Mouse (Mus musculus): ENCODE results near the gene H2-M10.2. TPM values are rescaled to one million over a fixed set of nuclear protein-coding genes. Genes with fewer than 3 reads are reported as not detected.

The H2-M10.2 gene
- polyA plus RNA-seq, 1 experiment from 2014 or later, result 0.25 TPM

GRCm38 (mm10) chr17:36270956-36271585, 15.2 kb downstream of the H2-M10.2 start:
- H3K27ac ChIP-seq, result peak overlapping the region; percentile 99
- H3K4me1 ChIP-seq, result peaks cover 28% of the 10 kb centered on the region
- under 1% methylated on average over 84 of the region's 84 CpGs for WGBS
- H3K27me3 ChIP-seq (ENCODE audit: low read depth, poor library complexity, severe bottlenecking), result no peaks in the 10 kb centered on the region
- H3K9me3 ChIP-seq (replicated peaks), result no peaks in the 10 kb centered on the region
- DNase-seq (ENCODE audit: low spot score), result peak; percentile 93
- H3K36me3 ChIP-seq, result peaks cover 58% of the 10 kb centered on the region
- peak overlapping the region; percentile 97 for H3K4me3 ChIP-seq

GRCm38 (mm10) chr17:36265834-36266233, 20.5 kb downstream of the H2-M10.2 start:
- peaks cover 79% of the 10 kb centered on the region for H3K36me3 ChIP-seq
- no peaks in the 10 kb centered on the region for H3K27me3 ChIP-seq (ENCODE audit: low read depth, poor library complexity, severe bottlenecking)
- H3K27ac ChIP-seq, result no peak overlapping the region
- H3K9me3 ChIP-seq (replicated peaks), result no peaks in the 10 kb centered on the region
- H3K4me3 ChIP-seq, result no peak overlapping the region
- no peak for DNase-seq (ENCODE audit: low spot score)
- 82% methylated on average over 5 of the region's 5 CpGs for WGBS
- H3K4me1 ChIP-seq, result peaks cover 12% of the 10 kb centered on the region

DNA sequence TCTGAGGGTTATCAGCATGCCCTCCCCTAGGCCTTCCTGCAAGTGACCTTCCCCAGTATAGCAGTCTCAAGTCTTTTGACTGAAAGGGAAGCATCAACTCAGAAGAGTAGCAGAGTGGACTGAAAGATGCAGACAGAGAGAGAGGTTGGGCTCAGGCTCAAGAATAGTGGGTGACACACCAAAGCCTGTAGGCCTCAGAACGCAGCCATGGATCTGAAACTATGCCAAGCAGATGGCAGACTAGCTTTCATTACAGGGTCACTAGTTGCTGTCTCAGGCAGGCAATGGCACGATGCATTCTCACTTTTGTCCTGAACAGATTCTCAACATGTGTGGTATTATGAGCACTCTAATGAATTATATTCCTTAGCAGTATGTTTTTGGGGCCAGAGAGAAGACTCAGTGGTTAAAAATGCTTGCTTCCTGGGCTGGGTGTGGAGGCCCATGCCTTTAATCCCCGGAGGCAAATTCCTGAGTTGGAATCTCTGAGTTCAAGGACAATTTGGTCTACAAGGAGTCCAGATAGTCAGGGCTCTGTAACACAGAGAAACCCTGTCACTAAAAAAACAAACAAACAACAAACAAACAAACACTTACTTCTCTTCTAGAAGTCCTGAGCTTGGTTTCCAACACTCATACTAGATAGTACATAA, 21.9 kb downstream of the H2-M10.2 start:
- H3K27ac ChIP-seq, result no peak overlapping the region
- H3K4me1 ChIP-seq, result no peaks in the 10 kb centered on the region
- no peak for DNase-seq (ENCODE audit: low spot score)
- peaks cover 94% of the 10 kb centered on the region for H3K36me3 ChIP-seq
- H3K4me3 ChIP-seq, result no peak overlapping the region
- no peaks in the 10 kb centered on the region for H3K27me3 ChIP-seq (ENCODE audit: low read depth, poor library complexity, severe bottlenecking)
- H3K9me3 ChIP-seq (replicated peaks), result no peaks in the 10 kb centered on the region
- WGBS, result 94% methylated on average over 3 of the region's 3 CpGs

- peaks cover 8% of the 10 kb centered on the region for H3K4me1 ChIP-seq
- WGBS, result 91% methylated on average over 9 of the region's 9 CpGs
- no peaks in the 10 kb centered on the region for H3K9me3 ChIP-seq (replicated peaks)
- no peak overlapping the region for H3K4me3 ChIP-seq
- DNase-seq (ENCODE audit: low spot score), result no peak
- peaks cover 81% of the 10 kb centered on the region for H3K36me3 ChIP-seq
- H3K27me3 ChIP-seq (ENCODE audit: low read depth, poor library complexity, severe bottlenecking), result no peaks in the 10 kb centered on the region
- H3K27ac ChIP-seq, result no peak overlapping the region
These were observed 24.7 kb downstream of the H2-M10.2 start for GRCm38 (mm10) chr17:36261511-36262166.

- 52% methylated on average over 6 of the region's 6 CpGs for WGBS
- Histone ChIP-seq H3K27me3 (ENCODE audit: low read depth, poor library complexity, severe bottlenecking) (0 out of 2 replicates have a peak, but pooled peaks cover 3% of the 10 kb centered on the region), H3K9me3 (replicated peaks) (no peaks in the 10 kb centered on the region), H3K4me1 (peaks cover 10% of the 10 kb centered on the region), H3K36me3 (peaks cover 52% of the 10 kb centered on the region), H3K4me3 (peak within 1 kb of the TSS; percentile 87), H3K27ac (peak within 1 kb of the TSS; percentile 88)
- no peak for DNase-seq (ENCODE audit: low spot score)
These were observed 28.3 kb downstream of the H2-M10.2 start, which contains the start of gene Rpp21 for GRCm38 (mm10) chr17:36257969-36258368. TSS of gene Rpp21 (minus strand) at chr17:36258069.

- DNase-seq (ENCODE audit: low spot score), result peak; percentile 77
- Histone ChIP-seq H3K4me1 (peaks cover 11% of the 10 kb centered on the region), H3K27ac (peak overlapping the region; percentile 88), H3K9me3 (replicated peaks) (no peaks in the 10 kb centered on the region), H3K4me3 (peak overlapping the region; percentile 87), H3K36me3 (peaks cover 46% of the 10 kb centered on the region), H3K27me3 (ENCODE audit: low read depth, poor library complexity, severe bottlenecking) (peaks cover 8% of the 10 kb centered on the region; the same call in 1 of the 2 replicates)
- WGBS, result under 1% methylated on average over 37 of the region's 37 CpGs
These were observed 28.9 kb downstream of the H2-M10.2 start for GRCm38 (mm10) chr17:36257241-36257947.

GRCm38 (mm10) chr17:36253087-36253600, 33.1 kb downstream of the H2-M10.2 start:
- no peak overlapping the region for H3K4me3 ChIP-seq
- WGBS, result 67% methylated on average over 6 of the region's 6 CpGs
- no peak overlapping the region for H3K27ac ChIP-seq
- H3K4me1 ChIP-seq, result peaks cover 20% of the 10 kb centered on the region
- H3K9me3 ChIP-seq (replicated peaks), result no peaks in the 10 kb centered on the region
- H3K36me3 ChIP-seq, result 0 out of 2 replicates have a peak, but pooled peaks cover 6% of the 10 kb centered on the region
- no peak for DNase-seq (ENCODE audit: low spot score)
- H3K27me3 ChIP-seq (ENCODE audit: low read depth, poor library complexity, severe bottlenecking), result peaks cover 42% of the 10 kb centered on the region

DNA sequence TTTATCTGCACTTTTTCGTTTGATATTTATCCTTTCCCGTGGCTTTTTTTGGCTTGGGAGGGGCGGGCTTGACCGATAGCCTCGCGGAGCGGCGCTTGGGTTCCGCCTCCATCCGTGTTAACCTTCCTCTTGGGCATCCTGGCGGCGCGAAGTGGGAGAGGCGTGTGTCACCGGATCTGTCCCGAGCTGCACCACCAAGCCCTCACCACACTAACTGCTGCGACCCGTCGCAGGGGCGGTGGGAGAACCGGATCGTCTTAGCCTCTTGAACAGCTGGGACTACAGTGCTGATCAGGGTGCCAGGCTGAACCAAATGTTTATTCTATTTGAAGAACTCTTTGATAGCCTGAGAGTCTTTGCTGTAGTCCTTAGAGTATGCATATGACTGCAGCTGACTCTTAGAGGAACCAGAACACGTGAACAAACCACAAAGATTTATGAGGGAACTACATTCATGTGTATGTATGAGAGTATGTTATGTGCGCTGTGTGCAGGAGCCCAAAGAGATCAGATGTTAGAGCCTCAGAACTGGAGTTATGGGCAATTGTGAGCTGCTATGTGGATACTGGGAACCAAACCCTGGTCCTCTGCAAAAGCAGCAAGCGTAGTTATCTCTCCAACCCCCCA, 33.9 kb downstream of the H2-M10.2 start:
- 11% methylated on average over 25 of the region's 25 CpGs for WGBS
- H3K27me3 ChIP-seq (ENCODE audit: low read depth, poor library complexity, severe bottlenecking), result peaks cover 50% of the 10 kb centered on the region
- H3K36me3 ChIP-seq, result 0 out of 2 replicates have a peak, but pooled peaks cover 6% of the 10 kb centered on the region
- DNase-seq (ENCODE audit: low spot score), result peak; percentile 49
- no peaks in the 10 kb centered on the region for H3K9me3 ChIP-seq (replicated peaks)
- H3K27ac ChIP-seq, result no peak overlapping the region
- H3K4me3 ChIP-seq, result peak overlapping the region; percentile 37
- peaks cover 17% of the 10 kb centered on the region for H3K4me1 ChIP-seq

- DNase-seq (ENCODE audit: low spot score), result no peak
- Histone ChIP-seq H3K4me3 (peak overlapping the region; percentile 31), H3K36me3 (no peaks in the 10 kb centered on the region), H3K4me1 (peaks cover 11% of the 10 kb centered on the region), H3K27me3 (ENCODE audit: low read depth, poor library complexity, severe bottlenecking) (peaks cover 52% of the 10 kb centered on the region), H3K9me3 (replicated peaks) (no peaks in the 10 kb centered on the region), H3K27ac (no peak overlapping the region)
- WGBS, result 25% methylated on average over 33 of the region's 33 CpGs
These were observed 37.4 kb downstream of the H2-M10.2 start for GRCm38 (mm10) chr17:36248886-36249285.

DNA sequence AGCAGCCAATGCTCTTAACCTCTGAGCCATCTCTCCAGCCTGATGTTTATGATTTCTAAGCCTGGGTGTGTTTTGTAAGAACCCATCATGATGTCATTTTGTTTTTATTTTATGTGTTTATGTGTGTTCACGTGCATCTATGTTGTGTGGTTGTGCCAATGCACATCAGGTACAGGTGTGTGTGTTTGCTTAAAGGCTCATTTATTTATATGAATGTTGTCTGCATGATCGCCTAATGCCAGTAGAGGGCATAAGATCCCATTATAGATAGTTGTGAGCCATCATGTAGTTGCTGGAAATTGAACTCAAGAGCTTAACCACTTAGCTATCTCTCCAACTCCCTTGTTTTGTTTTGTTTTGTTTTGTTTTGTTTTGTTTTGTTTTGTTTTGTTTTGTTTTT, 40.5 kb downstream of the H2-M10.2 start:
- no peak overlapping the region for H3K27ac ChIP-seq
- peaks cover 10% of the 10 kb centered on the region for H3K4me1 ChIP-seq
- peaks cover 33% of the 10 kb centered on the region for H3K27me3 ChIP-seq (ENCODE audit: low read depth, poor library complexity, severe bottlenecking)
- H3K36me3 ChIP-seq, result no peaks in the 10 kb centered on the region
- H3K9me3 ChIP-seq (replicated peaks), result no peaks in the 10 kb centered on the region
- DNase-seq (ENCODE audit: low spot score), result no peak
- no peak overlapping the region for H3K4me3 ChIP-seq
- WGBS, result 85% methylated on average over 2 of the region's 2 CpGs

- Histone ChIP-seq H3K27ac (no peak overlapping the region), H3K36me3 (no peaks in the 10 kb centered on the region), H3K4me1 (peaks cover 15% of the 10 kb centered on the region), H3K4me3 (no peak overlapping the region), H3K27me3 (ENCODE audit: low read depth, poor library complexity, severe bottlenecking) (peaks cover 21% of the 10 kb centered on the region), H3K9me3 (replicated peaks) (no peaks in the 10 kb centered on the region)
- no peak for DNase-seq (ENCODE audit: low spot score)
- WGBS, result 53% methylated on average over 5 of the region's 5 CpGs
These were observed 42.3 kb downstream of the H2-M10.2 start for GRCm38 (mm10) chr17:36244031-36244430.

- no peaks in the 10 kb centered on the region for H3K36me3 ChIP-seq
These were observed 45.6 kb downstream of the H2-M10.2 start for GRCm38 (mm10) chr17:36240637-36241213.

More at GRCm38 (mm10) chr17:36240637-36241213, 45.6 kb downstream of the H2-M10.2 start:
- H3K27me3 ChIP-seq (ENCODE audit: low read depth, poor library complexity, severe bottlenecking), result peaks cover 35% of the 10 kb centered on the region
- H3K4me1 ChIP-seq, result peaks cover 15% of the 10 kb centered on the region
- WGBS, result 10% methylated on average over 5 of the region's 5 CpGs
- DNase-seq (ENCODE audit: low spot score), result no peak
- H3K9me3 ChIP-seq (replicated peaks), result no peaks in the 10 kb centered on the region
- no peak overlapping the region; the same call in 1 of the 2 replicates for H3K4me3 ChIP-seq
- H3K27ac ChIP-seq, result peak overlapping the region; percentile 36; the same call in 1 of the 2 replicates
